Mouse (Mus musculus): ENCODE measurements around the gene Rab3gap2.

Gene Rab3gap2

GRCm38 (mm10) chr1:185331364-185331763, 127.4 kb downstream of the Rab3gap2 start:
- no peak for DNase-seq (ENCODE audit: low read depth, low spot score)

GRCm38 (mm10) chr1:185331983-185332430, 128.1 kb downstream of the Rab3gap2 start, which contains the start of gene Bpnt1:
Gene Bpnt1 (plus strand): TSS chr1:185332149.
- peak; percentile 57 for DNase-seq (ENCODE audit: low read depth, low spot score)

- DNase-seq (ENCODE audit: low read depth, low spot score): no peak
These were observed 129.7 kb downstream of the Rab3gap2 start for GRCm38 (mm10) chr1:185333651-185334050.

GRCm38 (mm10) chr1:185334136-185334535, 130.2 kb downstream of the Rab3gap2 start:
- no peak for DNase-seq (ENCODE audit: low read depth, low spot score)

GRCm38 (mm10) chr1:185335231-185335765, 131.4 kb downstream of the Rab3gap2 start:
- no peak for DNase-seq (ENCODE audit: low read depth, low spot score)

Data from c-Kit-negative CD71-positive TER-119-positive erythroid progenitor cells, embryonic 14.5 days (primary cell).